Mouse (Mus musculus) midbrain, embryonic 16.5 days (tissue): Measurements from ENCODE around the gene Gm20888. TPM values are rescaled to one million over a fixed set of nuclear protein-coding genes. Genes with fewer than 3 reads are reported as not detected.
"Not testable (repeated sequence)": the region's sequence is repeated elsewhere in the genome, so short reads cannot be mapped to it uniquely, and the experiment has no call there.

Source experiments
- ATAC-seq: fragments of 200-750 bp; cut with Nextera tagmentation; 2 replicates; pipeline ENCODE4 v1.8.0; 2017; ENCODE audit warnings: moderate TSS enrichment
- H3K27ac ChIP-seq: fragments of 300-500 bp; sonication (generic); 2 replicates; pipeline ENCODE4 v1.5.1; 2014; ENCODE audit warnings: mild to moderate bottlenecking, low read length, mixed read lengths
- H3K27me3 ChIP-seq: fragments of 300-500 bp; sonication (generic); 2 replicates; pipeline ENCODE4 v1.6.1; 2014; ENCODE audit warnings: low read depth, low read length, mixed read lengths; ENCODE audit not compliant: control insufficient read depth, insufficient read depth
- H3K36me3 ChIP-seq: fragments of 300-500 bp; sonication (generic); 2 replicates; pipeline ENCODE4 v1.6.1; 2014; ENCODE audit warnings: mild to moderate bottlenecking, low read length, moderate library complexity, mixed read lengths; ENCODE audit not compliant: control insufficient read depth, insufficient read depth
- H3K4me1 ChIP-seq: fragments of 300-500 bp; sonication (generic); 2 replicates; pipeline ENCODE4 v1.6.1; 2014; ENCODE audit warnings: mild to moderate bottlenecking, low read length, mixed read lengths; ENCODE audit not compliant: control insufficient read depth, insufficient read depth
- H3K4me2 ChIP-seq: fragments of 300-500 bp; sonication (generic); 2 replicates; pipeline ENCODE4 v1.6.1; 2014; ENCODE audit warnings: mild to moderate bottlenecking, low read length, mixed read lengths
- H3K4me3 ChIP-seq: fragments of 300-500 bp; sonication (generic); 2 replicates; pipeline ENCODE4 v1.5.1; 2014; ENCODE audit warnings: low read depth, mild to moderate bottlenecking, low read length, moderate library complexity, mixed read lengths
- H3K9ac ChIP-seq: fragments of 300-500 bp; sonication (generic); 2 replicates; pipeline ENCODE4 v1.6.1; 2014; ENCODE audit warnings: low read depth, low read length, mixed read lengths
- H3K9me3 ChIP-seq: fragments of 300-500 bp; sonication (generic); replicated peaks from 2 replicates; pipeline ENCODE4 v1.6.1; 2014; ENCODE audit warnings: mild to moderate bottlenecking, low read length, mixed read lengths; ENCODE audit not compliant: control insufficient read depth, poor library complexity, severe bottlenecking
- WGBS: fragments of 180-500 bp; shearing (Covaris S2); extraction: QIAGEN DNeasy Blood & Tissue Kit; methylation state at CpG from one replicate; pipeline ENCODE4 v1.1.7; 2014; 5-methylcytosine and 5-hydroxymethylcytosine counted together
- polyA plus RNA-seq: library from polyadenylated mRNA; unstranded; fragments of >200 nt; fragmentation: Nextera tagmentation; extraction: Ambion mirVana; gene quantifications from 2 replicates; pipeline ENCODE4 v1.2.1, GENCODE M21; 2015

The Gm20888 gene
- polyA plus RNA-seq: not detected in 2 replicates

GRCm38 (mm10) chrY:70441582-70441981 is at the start of gene Gm20888:
Gene Gm20888, plus strand, starts transcription at chrY:70441882.
- H3K4me2 ChIP-seq, ATAC-seq, H3K4me3 ChIP-seq, H3K27me3 ChIP-seq, H3K4me1 ChIP-seq, H3K9ac ChIP-seq, H3K27ac ChIP-seq, H3K36me3 ChIP-seq, H3K9me3 ChIP-seq: not testable (repeated sequence)
- WGBS: no CpG with 5 or more reads among the region's 6 CpGs

Other genes with a start within 250 kb of the Gm20888 start
- gene Gm21118, start 168.2 kb upstream of the Gm20888 start, polyA plus RNA-seq: not detected in 2 replicates
- gene Gm29423, start 138.6 kb upstream of the Gm20888 start, polyA plus RNA-seq: not detected in 2 replicates
- not detected in 2 replicates for gene Gm29644, start 138.5 kb upstream of the Gm20888 start, polyA plus RNA-seq